Mouse (Mus musculus): ENCODE data around the gene Krtap4-8.

DNA sequence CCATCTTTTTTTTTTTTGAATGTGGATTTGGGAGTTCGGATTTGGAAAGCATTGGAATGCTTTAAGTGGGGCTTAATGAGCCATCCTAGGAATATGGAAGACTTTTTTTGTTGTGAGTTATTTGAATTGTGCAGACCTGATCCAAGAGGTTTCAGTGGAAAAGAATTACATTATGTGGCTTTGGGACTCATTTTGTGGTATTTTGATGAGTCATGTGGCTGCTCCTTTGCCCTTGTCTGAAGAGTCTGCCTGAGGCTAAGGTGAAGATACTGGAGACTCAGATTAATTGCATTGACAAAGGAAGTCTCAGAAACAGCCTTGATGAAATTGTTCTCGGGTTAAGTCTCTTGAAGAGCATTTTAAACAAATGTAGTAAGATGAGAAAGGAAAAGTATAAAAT, 12.1 kb downstream of the Krtap4-8 start:
- TF ChIP-seq CTCF (IDR thresholded peaks at IDR 0.05; ENCODE audit: extremely low read depth, insufficient read length, insufficient replicate concordance, low read depth, low read length), result no peak
- TF ChIP-seq POLR2A (IDR thresholded peaks at IDR 0.05; ENCODE audit: low read depth, low read length), result no peak
